Mouse (Mus musculus): ENCODE results near the gene Mboat2. TPM values are rescaled to one million over a fixed set of nuclear protein-coding genes. Genes with fewer than 3 reads are reported as not detected.

The Mboat2 gene
- polyA plus RNA-seq, 2 experiments, result 25.2 to 70.5 TPM

DNA sequence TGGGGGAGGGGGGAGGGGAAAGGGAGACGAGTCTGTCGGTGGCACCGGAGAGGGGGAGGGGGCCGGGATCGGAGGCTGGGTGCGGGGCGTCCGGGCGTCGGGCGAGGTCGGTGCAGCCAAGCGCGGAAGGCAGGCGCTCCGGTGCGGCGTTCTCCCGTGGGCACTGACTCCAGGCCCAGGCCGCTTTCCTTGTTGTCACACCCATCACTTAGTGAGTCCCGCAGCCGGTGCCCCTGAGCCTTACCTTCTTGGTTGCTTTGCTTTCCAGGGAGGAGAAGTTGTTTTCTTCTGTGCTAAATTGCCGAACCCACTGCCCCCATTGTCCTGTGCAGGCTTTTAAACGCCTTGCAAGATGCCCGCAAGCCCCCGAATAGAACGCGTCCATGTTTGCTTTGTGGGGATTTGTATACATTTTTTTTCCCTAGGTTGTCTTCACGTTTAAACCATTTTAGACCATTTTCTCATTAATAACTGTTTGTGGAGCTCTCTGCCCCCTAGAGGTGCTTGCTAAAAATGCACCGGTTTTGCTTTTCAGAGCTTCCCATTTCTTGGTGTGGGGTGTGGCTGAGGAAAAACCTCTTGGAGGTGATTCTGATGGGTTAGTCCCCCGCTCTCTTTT is 144.5 kb downstream of the Mboat2 start:
- H3K36me3 ChIP-seq (ENCODE audit: control insufficient read depth, insufficient read depth, low read length), result no peaks in the 10 kb centered on the region
- peak overlapping the region; percentile 77 for H3K4me3 ChIP-seq (replicated peaks; ENCODE audit: low read length)
- H3K4me2 ChIP-seq (replicated peaks; ENCODE audit: low read depth, low read length, severe bottlenecking), result peak overlapping the region; percentile 60
- no peaks in the 10 kb centered on the region for H3K9me3 ChIP-seq (ENCODE audit: control insufficient read depth, low read length)
- DNase-seq (ENCODE audit: low spot score) (peak; percentile 89), ATAC-seq (ENCODE audit: low FRiP score, low read depth) (peak; percentile 71)
- peak overlapping the region; percentile 82 for H3K27ac ChIP-seq (replicated peaks; ENCODE audit: low read depth, low read length)
- no peak for TF ChIP-seq POLR2A (IDR thresholded peaks at IDR 0.05; ENCODE audit: borderline replicate concordance, extremely low read depth, insufficient read depth, insufficient read length)
- H3K27me3 ChIP-seq (ENCODE audit: control insufficient read depth, insufficient read depth, low read length), result no peaks in the 10 kb centered on the region
- H3K9ac ChIP-seq (ENCODE audit: low read depth, low read length, severe bottlenecking), result peak overlapping the region; percentile 68
- peaks cover 8% of the 10 kb centered on the region; the same call in 1 of the 2 replicates for H3K4me1 ChIP-seq (ENCODE audit: control insufficient read depth, insufficient read depth, low read length)
- 0% methylated on average over 19 of the region's 31 CpGs for WGBS

DNA sequence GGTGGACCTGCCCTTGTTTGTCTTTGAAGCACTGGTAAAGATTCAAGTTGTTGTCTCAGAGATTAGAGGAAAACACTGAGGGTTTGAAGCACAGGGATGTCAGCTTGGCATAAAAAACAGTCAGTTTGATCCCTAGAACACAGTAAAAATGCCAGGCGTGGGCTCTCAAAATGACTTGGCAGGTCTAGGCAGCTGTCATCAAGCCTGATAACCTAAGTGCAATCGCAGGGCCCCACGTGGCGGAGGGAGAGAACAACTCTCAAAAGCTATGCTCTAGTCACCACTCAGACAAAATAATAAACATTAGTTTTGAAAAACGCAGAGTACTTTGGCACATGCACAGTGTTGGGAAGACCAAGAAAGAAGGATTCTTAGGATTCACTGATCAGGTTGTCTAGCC is 154.5 kb downstream of the Mboat2 start:
- peaks cover 46% of the 10 kb centered on the region for H3K36me3 ChIP-seq (ENCODE audit: control insufficient read depth, insufficient read depth, low read length)
- H3K4me1 ChIP-seq (ENCODE audit: control insufficient read depth, insufficient read depth, low read length), result no peaks in the 10 kb centered on the region
- no peak overlapping the region for H3K27ac ChIP-seq (replicated peaks; ENCODE audit: low read depth, low read length)
- no peak overlapping the region for H3K4me3 ChIP-seq (replicated peaks; ENCODE audit: low read length)
- H3K27me3 ChIP-seq (ENCODE audit: control insufficient read depth, insufficient read depth, low read length), result no peaks in the 10 kb centered on the region
- H3K4me2 ChIP-seq (replicated peaks; ENCODE audit: low read depth, low read length, severe bottlenecking), result no peak overlapping the region
- 86% methylated on average over 5 of the region's 5 CpGs for whole genome bisulfite sequencing
- H3K9me3 ChIP-seq (ENCODE audit: control insufficient read depth, low read length), result no peaks in the 10 kb centered on the region
- no peak overlapping the region for H3K9ac ChIP-seq (ENCODE audit: low read depth, low read length, severe bottlenecking)
- DNase-seq (ENCODE audit: low spot score) (no peak), ATAC-seq (ENCODE audit: low FRiP score, low read depth) (no peak)
- TF ChIP-seq POLR2A (IDR thresholded peaks at IDR 0.05; ENCODE audit: borderline replicate concordance, extremely low read depth, insufficient read depth, insufficient read length), result no peak

DNA sequence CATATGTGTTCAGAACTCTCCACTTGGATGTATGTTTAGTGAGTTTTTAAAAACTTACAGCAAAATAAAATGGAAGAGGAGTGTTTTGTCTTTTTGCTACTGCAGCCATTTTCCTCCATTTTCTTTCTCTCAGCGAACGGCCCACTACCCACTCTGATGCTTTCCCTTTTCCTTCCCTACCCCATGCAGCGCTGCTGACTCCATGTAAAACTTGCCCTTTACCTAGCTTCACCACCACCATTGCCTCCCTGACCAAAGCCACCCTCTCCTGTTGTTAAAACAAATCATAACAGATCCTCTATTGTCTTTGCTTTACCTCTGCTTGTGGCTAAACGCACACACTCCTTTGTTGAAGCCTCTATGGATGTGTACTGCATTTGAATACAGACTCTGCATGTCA is 164.7 kb downstream of the Mboat2 start:
- Histone ChIP-seq H3K4me2 (replicated peaks; ENCODE audit: low read depth, low read length, severe bottlenecking) (no peak overlapping the region), H3K4me1 (ENCODE audit: control insufficient read depth, insufficient read depth, low read length) (no peaks in the 10 kb centered on the region), H3K4me3 (replicated peaks; ENCODE audit: low read length) (no peak overlapping the region), H3K9ac (ENCODE audit: low read depth, low read length, severe bottlenecking) (no peak overlapping the region), H3K27me3 (ENCODE audit: control insufficient read depth, insufficient read depth, low read length) (no peaks in the 10 kb centered on the region), H3K9me3 (ENCODE audit: control insufficient read depth, low read length) (no peaks in the 10 kb centered on the region), H3K27ac (replicated peaks; ENCODE audit: low read depth, low read length) (no peak overlapping the region), H3K36me3 (ENCODE audit: control insufficient read depth, insufficient read depth, low read length) (peaks cover 79% of the 10 kb centered on the region)
- no peak for TF ChIP-seq POLR2A (IDR thresholded peaks at IDR 0.05; ENCODE audit: borderline replicate concordance, extremely low read depth, insufficient read depth, insufficient read length)
- DNase-seq (ENCODE audit: low spot score) (no peak), ATAC-seq (ENCODE audit: low FRiP score, low read depth) (no peak)
- WGBS, result 92% methylated on average over 4 of the region's 4 CpGs

DNA sequence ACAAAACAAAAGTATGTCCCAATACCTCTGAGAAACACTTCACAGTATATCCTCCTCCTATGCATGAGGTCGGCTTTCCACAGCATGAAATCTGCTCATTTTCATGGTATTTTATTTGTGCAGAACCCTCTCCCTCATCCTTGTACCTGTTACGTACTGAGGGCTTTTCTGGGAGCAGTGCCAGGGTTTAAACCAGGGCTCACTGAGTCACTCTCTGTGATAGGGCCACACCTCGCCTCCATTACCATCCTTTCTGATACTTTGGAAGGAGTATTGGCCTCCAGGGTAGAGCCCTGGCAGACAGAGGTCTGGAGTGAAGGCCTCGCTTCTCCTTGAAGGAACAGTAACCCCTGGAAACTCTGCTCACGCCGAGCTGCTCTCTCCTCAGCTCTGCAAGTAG is 174.7 kb downstream of the Mboat2 start:
- WGBS, result 66% methylated on average over 6 of the region's 6 CpGs
- no peak for ATAC-seq (ENCODE audit: low FRiP score, low read depth)

DNA sequence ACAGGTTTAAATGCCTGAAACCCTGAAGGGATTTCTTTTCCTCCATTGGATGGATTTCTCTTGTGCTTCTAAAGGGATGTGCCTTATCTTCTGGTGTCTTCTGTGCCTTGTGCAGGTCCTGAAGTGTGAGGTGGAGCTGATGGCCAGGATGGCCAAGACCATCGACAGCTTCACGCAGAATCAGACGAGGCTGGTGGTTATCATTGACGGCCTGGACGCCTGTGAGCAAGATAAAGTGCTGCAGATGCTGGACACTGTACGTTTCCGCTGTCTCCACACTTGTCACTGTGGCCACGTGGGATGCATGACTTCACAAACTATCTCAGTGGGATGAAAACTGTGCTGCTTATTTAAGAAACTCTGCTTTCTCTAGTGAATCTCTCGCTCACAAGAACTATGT is 179.3 kb downstream of the Mboat2 start:
- Histone ChIP-seq H3K9ac (ENCODE audit: low read depth, low read length, severe bottlenecking) (no peak overlapping the region), H3K4me2 (replicated peaks; ENCODE audit: low read depth, low read length, severe bottlenecking) (no peak overlapping the region), H3K27me3 (ENCODE audit: control insufficient read depth, insufficient read depth, low read length) (no peaks in the 10 kb centered on the region), H3K4me1 (ENCODE audit: control insufficient read depth, insufficient read depth, low read length) (no peaks in the 10 kb centered on the region), H3K36me3 (ENCODE audit: control insufficient read depth, insufficient read depth, low read length) (peaks cover 76% of the 10 kb centered on the region), H3K9me3 (ENCODE audit: control insufficient read depth, low read length) (no peaks in the 10 kb centered on the region), H3K4me3 (replicated peaks; ENCODE audit: low read length) (no peak overlapping the region), H3K27ac (replicated peaks; ENCODE audit: low read depth, low read length) (no peak overlapping the region)
- 91% methylated on average over 9 of the region's 9 CpGs for WGBS
- no peak for TF ChIP-seq POLR2A (IDR thresholded peaks at IDR 0.05; ENCODE audit: borderline replicate concordance, extremely low read depth, insufficient read depth, insufficient read length)
- DNase-seq (ENCODE audit: low spot score) (no peak), ATAC-seq (ENCODE audit: low FRiP score, low read depth) (no peak)

More for the DNA sequence above, 174.7 kb downstream of the Mboat2 start:
- no peaks in the 10 kb centered on the region for H3K4me1 ChIP-seq (ENCODE audit: control insufficient read depth, insufficient read depth, low read length)
- no peak overlapping the region for H3K4me3 ChIP-seq (replicated peaks; ENCODE audit: low read length)
- H3K9ac ChIP-seq (ENCODE audit: low read depth, low read length, severe bottlenecking), result no peak overlapping the region
- H3K27ac ChIP-seq (replicated peaks; ENCODE audit: low read depth, low read length), result no peak overlapping the region
- no peak overlapping the region for H3K4me2 ChIP-seq (replicated peaks; ENCODE audit: low read depth, low read length, severe bottlenecking)
- TF ChIP-seq POLR2A (IDR thresholded peaks at IDR 0.05; ENCODE audit: borderline replicate concordance, extremely low read depth, insufficient read depth, insufficient read length), result no peak
- DNase-seq (ENCODE audit: low spot score), result no peak
- peaks cover 72% of the 10 kb centered on the region for H3K36me3 ChIP-seq (ENCODE audit: control insufficient read depth, insufficient read depth, low read length)
- no peaks in the 10 kb centered on the region for H3K27me3 ChIP-seq (ENCODE audit: control insufficient read depth, insufficient read depth, low read length)
- no peaks in the 10 kb centered on the region for H3K9me3 ChIP-seq (ENCODE audit: control insufficient read depth, low read length)

Data from limb, embryonic 14.5 days (tissue).